Mouse (Mus musculus): Measurements from ENCODE around the gene Itpk1. TPM values are rescaled to one million over a fixed set of nuclear protein-coding genes. Genes with fewer than 3 reads are reported as not detected.

The Itpk1 gene
- polyA plus RNA-seq, 1 experiment from 2014 or later = 10.9 TPM

- WGBS = 83% methylated on average over 5 of the region's 5 CpGs
- TF ChIP-seq EP300 (IDR thresholded peaks at IDR 0.05) = no peak
- no peak for TF ChIP-seq CTCF (IDR thresholded peaks at IDR 0.05)
- Histone ChIP-seq H3K4me2 (replicated peaks; ENCODE audit: low read depth, low read length) (no peak overlapping the region), H3K36me3 (ENCODE audit: insufficient read depth, low read length) (no peaks in the 10 kb centered on the region), H3K4me1 (ENCODE audit: insufficient read depth, low read depth, low read length) (0 out of 2 replicates have a peak, but pooled peaks cover 4% of the 10 kb centered on the region), H3K4me3 (ENCODE audit: low read depth, low read length) (no peak overlapping the region), H3K9ac (replicated peaks; ENCODE audit: low read depth) (no peak overlapping the region), H3K27me3 (replicated peaks; ENCODE audit: insufficient read depth, low read length) (no peaks in the 10 kb centered on the region), H3K27ac (ENCODE audit: low read length) (no peak overlapping the region), H3K9me3 (ENCODE audit: low read length) (no peaks in the 10 kb centered on the region)
- ATAC-seq (no peak), DNase-seq (ENCODE audit: low spot score) (no peak)
Measured at GRCm38 (mm10) chr12:102627545-102627944, 77.2 kb downstream of the Itpk1 start.

GRCm38 (mm10) chr12:102626841-102627240, 77.9 kb downstream of the Itpk1 start:
- no peaks in the 10 kb centered on the region for H3K27me3 ChIP-seq (replicated peaks; ENCODE audit: insufficient read depth, low read length)
- H3K9me3 ChIP-seq (ENCODE audit: low read length) = no peaks in the 10 kb centered on the region
- no peak overlapping the region for H3K4me3 ChIP-seq (ENCODE audit: low read depth, low read length)
- H3K9ac ChIP-seq (replicated peaks; ENCODE audit: low read depth) = no peak overlapping the region
- ATAC-seq (no peak), DNase-seq (ENCODE audit: low spot score) (no peak)
- WGBS = 55% methylated on average over 7 of the region's 7 CpGs
- no peak overlapping the region for H3K4me2 ChIP-seq (replicated peaks; ENCODE audit: low read depth, low read length)
- TF ChIP-seq CTCF (IDR thresholded peaks at IDR 0.05) (no peak), EP300 (IDR thresholded peaks at IDR 0.05) (no peak)
- no peak overlapping the region for H3K27ac ChIP-seq (ENCODE audit: low read length)
- H3K4me1 ChIP-seq (ENCODE audit: insufficient read depth, low read depth, low read length) = peaks cover 5% of the 10 kb centered on the region; the same call in 1 of the 2 replicates
- H3K36me3 ChIP-seq (ENCODE audit: insufficient read depth, low read length) = no peaks in the 10 kb centered on the region

- ATAC-seq (peak; percentile 53), DNase-seq (ENCODE audit: low spot score) (peak; percentile 74)
- TF ChIP-seq EP300 (IDR thresholded peaks at IDR 0.05) (no peak), CTCF (IDR thresholded peaks at IDR 0.05) (no peak)
- peaks cover 11% of the 10 kb centered on the region; the same call in 1 of the 2 replicates for H3K4me1 ChIP-seq (ENCODE audit: insufficient read depth, low read depth, low read length)
- peak overlapping the region; percentile 6; the same call in 1 of the 2 replicates for H3K27ac ChIP-seq (ENCODE audit: low read length)
- H3K4me2 ChIP-seq (replicated peaks; ENCODE audit: low read depth, low read length) = no peak overlapping the region
- H3K4me3 ChIP-seq (ENCODE audit: low read depth, low read length) = no peak overlapping the region
- no peaks in the 10 kb centered on the region for H3K27me3 ChIP-seq (replicated peaks; ENCODE audit: insufficient read depth, low read length)
- H3K9me3 ChIP-seq (ENCODE audit: low read length) = no peaks in the 10 kb centered on the region
- H3K9ac ChIP-seq (replicated peaks; ENCODE audit: low read depth) = no peak overlapping the region
- WGBS = 47% methylated on average over 6 of the region's 6 CpGs
- no peaks in the 10 kb centered on the region for H3K36me3 ChIP-seq (ENCODE audit: insufficient read depth, low read length)
Measured at GRCm38 (mm10) chr12:102625717-102626116, 79.0 kb downstream of the Itpk1 start.

GRCm38 (mm10) chr12:102625118-102625517, 79.6 kb downstream of the Itpk1 start:
- H3K4me1 ChIP-seq (ENCODE audit: insufficient read depth, low read depth, low read length) = peaks cover 11% of the 10 kb centered on the region; the same call in 1 of the 2 replicates
- H3K4me3 ChIP-seq (ENCODE audit: low read depth, low read length) = no peak overlapping the region
- peak overlapping the region; percentile 6; the same call in 1 of the 2 replicates for H3K27ac ChIP-seq (ENCODE audit: low read length)
- ATAC-seq (no peak), DNase-seq (ENCODE audit: low spot score) (no peak)
- TF ChIP-seq CTCF (IDR thresholded peaks at IDR 0.05) = no peak
- no peak for TF ChIP-seq EP300 (IDR thresholded peaks at IDR 0.05)
- no peak overlapping the region for H3K4me2 ChIP-seq (replicated peaks; ENCODE audit: low read depth, low read length)
- no peak overlapping the region for H3K9ac ChIP-seq (replicated peaks; ENCODE audit: low read depth)
- 72% methylated on average over 5 of the region's 5 CpGs for WGBS
- H3K9me3 ChIP-seq (ENCODE audit: low read length) = no peaks in the 10 kb centered on the region
- H3K27me3 ChIP-seq (replicated peaks; ENCODE audit: insufficient read depth, low read length) = no peaks in the 10 kb centered on the region
- no peaks in the 10 kb centered on the region for H3K36me3 ChIP-seq (ENCODE audit: insufficient read depth, low read length)

- DNase-seq (ENCODE audit: low spot score) = peak; percentile 53
- whole genome bisulfite sequencing = 51% methylated on average over 9 of the region's 9 CpGs
- TF ChIP-seq EP300 (IDR thresholded peaks at IDR 0.05) = peak; percentile 29; the same call in 1 of the 2 replicates
- TF ChIP-seq CTCF (IDR thresholded peaks at IDR 0.05) = no peak
- no peak overlapping the region for H3K4me3 ChIP-seq (ENCODE audit: low read depth, low read length)
- H3K27me3 ChIP-seq (replicated peaks; ENCODE audit: insufficient read depth, low read length) = no peaks in the 10 kb centered on the region
- no peak overlapping the region for H3K27ac ChIP-seq (ENCODE audit: low read length)
- peaks cover 11% of the 10 kb centered on the region; the same call in 1 of the 2 replicates for H3K4me1 ChIP-seq (ENCODE audit: insufficient read depth, low read depth, low read length)
- no peak overlapping the region for H3K9ac ChIP-seq (replicated peaks; ENCODE audit: low read depth)
- H3K9me3 ChIP-seq (ENCODE audit: low read length) = no peaks in the 10 kb centered on the region
- no peak overlapping the region for H3K4me2 ChIP-seq (replicated peaks; ENCODE audit: low read depth, low read length)
- peak; percentile 80 for ATAC-seq
- no peaks in the 10 kb centered on the region for H3K36me3 ChIP-seq (ENCODE audit: insufficient read depth, low read length)
Measured at GRCm38 (mm10) chr12:102623827-102624226, 80.9 kb downstream of the Itpk1 start.

- peaks cover 11% of the 10 kb centered on the region; the same call in 1 of the 2 replicates for H3K4me1 ChIP-seq (ENCODE audit: insufficient read depth, low read depth, low read length)
- no peak overlapping the region for H3K4me2 ChIP-seq (replicated peaks; ENCODE audit: low read depth, low read length)
- H3K27me3 ChIP-seq (replicated peaks; ENCODE audit: insufficient read depth, low read length) = no peaks in the 10 kb centered on the region
- no peak for TF ChIP-seq CTCF (IDR thresholded peaks at IDR 0.05)
- no peak for TF ChIP-seq EP300 (IDR thresholded peaks at IDR 0.05)
- no peaks in the 10 kb centered on the region for H3K9me3 ChIP-seq (ENCODE audit: low read length)
- H3K36me3 ChIP-seq (ENCODE audit: insufficient read depth, low read length) = no peaks in the 10 kb centered on the region
- H3K27ac ChIP-seq (ENCODE audit: low read length) = no peak overlapping the region
- 63% methylated on average over 12 of the region's 12 CpGs for WGBS
- no peak overlapping the region for H3K4me3 ChIP-seq (ENCODE audit: low read depth, low read length)
- H3K9ac ChIP-seq (replicated peaks; ENCODE audit: low read depth) = no peak overlapping the region
- no peak for ATAC-seq
- DNase-seq (ENCODE audit: low spot score) = no peak
Measured at GRCm38 (mm10) chr12:102622302-102622842, 82.4 kb downstream of the Itpk1 start.
